Mouse (Mus musculus) embryo, embryonic 10 days (tissue): ENCODE results near the gene Tpcn2.
A peak's percentile ranks its signal among the peaks of the same experiment; 100 is the strongest.

Source experiments
- DNase-seq: peaks from one replicate; pipeline ENCODE4 v3.0.0-alpha.2; 2015; ENCODE audit warnings: low spot score

Tpcn2 gene

GRCm38 (mm10) chr7:145299562-145300320, 15.9 kb upstream of the Tpcn2 start:
- peak; percentile 42 for DNase-seq

- no peak for DNase-seq
Measured at GRCm38 (mm10) chr7:145298666-145299490, 15.1 kb upstream of the Tpcn2 start.

DNA sequence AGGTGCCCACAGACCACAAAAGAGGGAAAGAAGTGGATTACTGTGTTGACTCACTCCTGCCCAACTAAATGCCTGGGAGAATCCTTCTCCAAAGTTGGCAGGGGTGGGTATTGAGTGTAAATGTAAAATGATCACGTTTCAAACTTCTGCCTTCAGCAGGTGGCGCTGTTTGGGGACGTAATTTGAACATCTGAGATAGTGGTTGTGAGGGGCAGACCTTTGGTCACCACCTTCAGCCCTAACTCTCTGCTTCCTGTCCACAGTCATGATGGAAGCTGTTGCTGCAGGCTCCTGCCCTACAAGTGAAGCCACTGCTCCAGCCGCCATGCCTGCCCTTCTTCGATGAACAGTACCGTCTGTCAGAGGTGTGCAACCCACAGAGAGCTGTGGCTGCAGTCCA, 10.0 kb upstream of the Tpcn2 start:
- DNase-seq: peak; percentile 49

DNA sequence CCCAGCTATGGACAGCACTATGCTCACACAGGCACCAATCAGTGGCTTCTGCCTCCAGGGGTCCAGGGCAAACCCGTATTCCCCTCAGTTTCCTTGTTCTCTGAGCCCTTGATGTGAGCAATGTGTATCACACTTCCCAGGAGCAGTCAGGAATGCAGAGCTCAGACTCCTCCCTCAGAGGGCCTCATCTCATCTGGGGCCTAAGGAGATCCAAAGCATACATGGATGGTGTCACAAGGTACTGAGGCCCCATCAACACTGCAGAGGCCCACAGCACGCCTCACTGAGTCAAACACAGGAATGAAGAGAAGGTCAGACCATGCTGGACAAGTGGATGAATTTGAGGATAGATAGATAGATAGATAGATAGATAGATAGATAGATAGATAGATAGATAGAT, 8.9 kb upstream of the Tpcn2 start:
- no peak for DNase-seq

DNA sequence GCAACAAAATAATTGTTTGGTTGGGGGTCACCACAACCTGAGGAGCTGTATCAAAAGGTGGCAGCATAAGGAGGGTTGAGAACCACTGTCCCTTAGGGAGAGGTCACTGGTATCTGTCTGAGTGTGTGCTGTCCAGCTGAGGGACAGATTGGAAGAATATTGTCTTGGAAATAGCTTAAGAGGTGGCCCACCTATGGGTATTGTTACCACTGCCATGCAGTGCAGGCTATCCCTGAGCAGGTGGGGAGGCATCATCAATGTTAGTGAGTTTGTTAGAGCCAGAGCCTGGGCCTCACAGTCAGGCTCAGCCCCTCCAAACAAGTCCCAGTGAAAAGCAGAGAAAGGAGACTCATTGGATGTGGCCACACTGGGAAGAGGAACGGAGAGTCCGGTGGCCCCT, 8.0 kb upstream of the Tpcn2 start:
- no peak for DNase-seq

- DNase-seq: peak; percentile 77
Measured at GRCm38 (mm10) chr7:145289302-145289701, 5.5 kb upstream of the Tpcn2 start.

GRCm38 (mm10) chr7:145287410-145287809, 3.6 kb upstream of the Tpcn2 start:
- no peak for DNase-seq

- no peak for DNase-seq
Measured at GRCm38 (mm10) chr7:145285476-145285875, 1.7 kb upstream of the Tpcn2 start.

DNA sequence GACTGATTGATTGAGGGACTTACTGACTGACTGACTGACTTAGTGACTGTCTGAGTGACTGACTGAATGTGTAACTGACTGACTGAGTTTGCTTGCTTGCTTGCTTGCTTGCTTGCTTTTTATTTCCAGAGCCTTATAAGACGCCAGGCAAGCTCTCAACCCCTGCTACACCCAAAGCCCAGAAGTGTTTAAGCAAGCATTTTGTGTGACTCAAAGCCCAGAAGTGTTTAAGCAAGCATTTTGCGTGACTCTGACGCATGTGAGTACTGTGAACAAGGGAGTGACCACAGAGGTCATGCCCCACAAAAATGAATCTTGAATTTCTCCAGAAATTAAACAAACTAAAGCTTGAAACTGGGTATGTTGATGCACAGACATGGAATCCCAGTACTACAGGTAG, 482 bp upstream of the Tpcn2 start:
- no peak for DNase-seq

GRCm38 (mm10) chr7:145283041-145283440, 770 bp downstream of the Tpcn2 start:
- DNase-seq: peak; percentile 72

DNA sequence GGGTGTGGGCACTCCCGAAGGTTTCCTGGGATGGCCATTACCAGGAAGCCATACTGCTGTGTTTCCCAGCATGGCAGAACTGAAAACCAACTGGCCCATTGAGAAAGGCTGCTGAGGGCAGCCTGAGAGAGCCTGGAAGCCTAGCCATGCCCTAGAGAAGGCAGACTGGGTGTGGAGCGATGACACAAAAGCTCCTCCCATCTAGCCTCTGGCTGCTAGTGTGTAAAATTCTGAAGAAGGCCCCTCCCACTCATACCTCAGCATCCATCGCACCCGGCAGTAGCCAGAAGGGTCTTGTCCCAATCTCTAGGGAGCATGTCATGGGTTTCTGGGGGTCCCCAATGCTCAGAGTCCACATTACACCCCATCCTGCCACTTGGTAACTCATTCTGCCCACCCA, 2.4 kb downstream of the Tpcn2 start:
- no peak for DNase-seq

DNA sequence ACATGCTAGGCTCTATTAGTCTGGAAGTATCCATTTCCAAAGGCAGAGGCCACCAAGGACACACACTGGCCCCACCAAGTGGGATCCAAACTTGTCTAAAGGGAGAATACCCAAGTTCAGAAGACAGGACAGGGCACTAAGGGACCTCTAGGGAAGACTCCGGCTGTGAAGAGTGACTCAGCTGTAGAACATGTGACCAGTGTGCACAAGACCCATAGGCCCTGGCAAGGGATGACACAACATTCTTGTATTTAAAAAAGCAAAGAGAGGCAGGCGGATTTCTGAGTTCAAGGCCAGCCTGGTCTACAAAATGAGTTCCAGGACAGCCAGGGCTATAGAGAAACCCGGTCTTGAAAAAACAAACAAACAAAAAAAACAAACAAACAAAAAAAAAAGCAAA, 8.3 kb downstream of the Tpcn2 start:
- no peak for DNase-seq

DNA sequence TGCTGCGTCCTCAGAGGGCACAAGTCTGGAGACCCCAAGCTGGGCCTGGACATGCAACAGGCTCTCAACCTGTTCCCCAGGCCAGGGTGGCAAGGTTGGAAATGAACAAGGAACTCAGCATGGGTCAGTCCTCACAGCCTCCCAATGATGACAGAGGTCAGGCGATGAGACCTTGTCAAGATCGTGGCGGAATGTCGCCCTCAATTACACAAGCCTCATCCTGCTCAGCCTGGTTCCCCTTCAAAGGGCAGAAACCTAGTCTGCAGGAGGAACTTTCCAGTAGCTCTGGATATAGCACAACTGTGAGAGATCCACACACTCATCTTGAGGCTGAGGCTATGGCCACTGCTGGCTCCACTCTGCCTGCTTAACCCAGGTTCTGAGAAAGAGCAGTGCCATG, 12.9 kb downstream of the Tpcn2 start:
- no peak for DNase-seq

DNA sequence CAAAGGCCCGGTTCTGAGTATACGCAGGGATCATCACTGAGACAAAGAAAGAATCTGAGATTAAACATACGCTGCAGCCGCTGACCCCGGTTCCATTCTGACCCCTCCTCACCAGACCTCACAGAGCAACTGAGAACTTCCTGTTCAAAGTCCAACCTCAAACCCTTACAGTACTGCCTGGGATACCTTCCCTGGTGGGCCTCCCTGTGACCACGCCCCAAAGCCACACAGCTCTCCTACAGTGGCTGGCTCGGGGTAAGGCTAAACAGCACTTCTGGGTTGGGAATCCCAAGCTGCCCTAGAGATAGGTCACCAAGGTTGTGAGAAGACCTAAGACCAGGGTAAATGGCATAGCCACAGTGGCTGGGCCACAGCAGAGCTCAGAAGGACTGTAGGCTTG, 14.9 kb downstream of the Tpcn2 start:
- DNase-seq: no peak

DNA sequence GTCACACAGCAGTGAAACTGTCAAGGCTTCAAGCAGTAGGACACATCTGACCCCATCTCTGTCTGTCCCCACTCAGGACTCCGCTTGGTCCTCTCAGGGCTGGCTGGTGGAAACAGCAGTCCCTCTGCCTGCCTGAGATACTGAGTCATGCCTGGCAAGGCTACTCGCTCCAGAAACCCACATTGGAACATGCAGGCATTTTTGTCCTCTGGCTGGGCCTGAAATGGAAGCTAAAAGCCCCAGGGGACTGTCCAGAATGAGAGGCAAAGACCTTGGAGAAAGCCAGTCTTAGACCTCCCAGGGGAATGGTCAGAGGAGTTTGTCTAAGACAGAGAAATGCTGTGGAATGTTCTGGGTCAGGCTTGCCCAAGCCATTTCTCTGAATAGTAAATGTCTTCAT, 17.8 kb downstream of the Tpcn2 start:
- no peak for DNase-seq

GRCm38 (mm10) chr7:145264202-145264601, 19.6 kb downstream of the Tpcn2 start:
- no peak for DNase-seq

DNA sequence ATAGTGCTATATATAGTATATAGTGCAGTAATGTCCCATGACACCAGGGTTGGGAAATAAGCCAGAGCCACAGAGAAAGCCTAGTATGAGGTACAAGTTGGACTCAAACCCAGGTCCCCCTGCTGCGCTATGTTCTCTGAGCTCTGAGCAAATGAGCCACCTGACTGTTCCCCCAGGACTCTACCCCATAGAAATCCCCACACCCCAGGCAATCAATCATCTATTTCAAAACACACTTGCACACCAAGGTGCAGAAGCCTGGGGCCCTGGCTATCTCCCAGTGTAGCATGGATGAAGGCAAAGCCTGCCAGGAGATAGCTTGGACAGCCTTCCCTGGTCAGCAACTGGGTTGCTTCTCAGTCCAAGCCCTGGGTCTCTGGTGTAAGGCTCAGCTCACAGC, 27.7 kb downstream of the Tpcn2 start:
- DNase-seq: no peak

GRCm38 (mm10) chr7:145253986-145254630, 29.7 kb downstream of the Tpcn2 start:
- DNase-seq: no peak

DNA sequence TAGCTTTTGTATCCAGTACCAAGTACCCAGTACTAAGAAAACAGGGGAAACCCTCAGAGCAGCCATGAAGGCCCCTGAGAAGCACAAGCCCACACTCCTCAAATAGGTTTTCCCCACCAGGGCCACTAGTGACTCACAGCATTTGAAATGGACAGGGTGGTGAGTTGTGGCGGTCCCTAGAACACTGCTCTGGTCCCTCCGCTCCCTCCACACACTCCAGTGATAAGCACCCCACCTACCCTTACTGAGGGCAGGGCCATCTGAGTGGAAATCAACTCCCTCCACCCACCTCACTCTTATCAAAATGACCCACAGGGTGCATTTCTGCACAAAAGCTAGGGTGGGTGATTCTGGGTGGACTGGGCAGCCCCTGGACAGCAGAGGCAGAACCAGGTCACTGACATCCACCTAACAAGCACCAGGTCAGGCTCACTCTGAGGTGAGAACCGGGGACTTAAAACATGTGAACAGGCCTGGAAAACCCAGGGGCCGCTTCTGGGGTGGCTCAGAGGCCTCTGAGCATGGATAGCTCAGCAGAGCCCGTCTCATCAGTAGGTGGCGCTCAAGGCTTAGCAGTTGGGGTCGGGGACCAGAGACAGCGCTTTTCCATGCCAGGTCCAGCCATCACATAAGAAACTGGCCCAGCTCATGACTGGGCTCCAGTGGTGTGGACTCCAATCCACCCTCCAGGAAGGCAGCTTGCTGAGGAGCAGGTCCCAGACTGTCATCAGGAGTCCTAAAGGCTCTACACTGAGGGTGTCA, 30.9 kb downstream of the Tpcn2 start:
- DNase-seq: peak; percentile 94

- DNase-seq: no peak
Measured at GRCm38 (mm10) chr7:145250225-145250624, 33.6 kb downstream of the Tpcn2 start.

GRCm38 (mm10) chr7:145248911-145249310, 34.9 kb downstream of the Tpcn2 start:
- DNase-seq: no peak
